In genomic region chr10:95262388-95262787, GRCm38 (mm10) we compare ENCODE assay signal across 10 mouse cellular contexts.
DNase-seq lines count a peak whose midpoint lies in the region; ATAC-seq and TF ChIP-seq lines count a peak whose summit lies in the region.
"Had no signal": no experiment of that assay in that cellular context is flagged by ENCODE, and none has a peak within 500 bp of the region (broad histone marks: within the 10 kb centered on the region; RNA-seq: fewer than 3 reads in every experiment).

No protein-coding gene starts in this region.

- DNase-seq in hindbrain, embryonic 10.5 days (ENCODE audit: low spot score): no peak
- DNase-seq in hindbrain, embryonic 14.5 days (ENCODE audit: low spot score): no peak
- no peak for DNase-seq in stomach, postnatal 0 days (ENCODE audit: low spot score)
- DNase-seq in liver, adult 2 months (ENCODE audit: extremely low read depth, low read depth, low spot score): no peak
- DNase-seq in urinary bladder, postnatal 14 days (ENCODE audit: low spot score): no peak
- DNase-seq in forebrain, embryonic 11.5 days (ENCODE audit: low spot score): no peak
- DNase-seq: cerebellum, adult 11 months had no signal

- H3K4me3 ChIP-seq in hindbrain, embryonic 10.5 days: no peak overlapping the region
- no peak overlapping the region for H3K4me3 ChIP-seq in hindbrain, embryonic 14.5 days (replicated peaks; ENCODE audit: low read length)
- no peak overlapping the region for H3K4me3 ChIP-seq in stomach, embryonic 14.5 days (ENCODE audit: low read depth, low read length)
- no peak overlapping the region for H3K4me3 ChIP-seq in stomach, postnatal 0 days (ENCODE audit: low read depth, low read length)
- no peak overlapping the region for H3K4me3 ChIP-seq in liver, adult 2 months (ENCODE audit: insufficient read depth, low read depth, low read length)
- no peak overlapping the region for H3K4me3 ChIP-seq in midbrain, embryonic 13.5 days (replicated peaks)
- no peak overlapping the region for H3K4me3 ChIP-seq in forebrain, embryonic 11.5 days (ENCODE audit: low read depth, low read length)
- H3K4me3 ChIP-seq: limb, embryonic 15.5 days had no signal

- H3K79me2 ChIP-seq in liver, adult 2 months (ENCODE audit: control insufficient read depth, insufficient read depth, low read length): peaks cover 7% of the 10 kb centered on the region; the same call in 1 of the 2 replicates

- 8% methylated on average over 11 of the region's 11 CpGs for WGBS in hindbrain, embryonic 10.5 days
- 27% methylated on average over 11 of the region's 11 CpGs for WGBS in hindbrain, embryonic 14.5 days
- 31% methylated on average over 11 of the region's 11 CpGs for WGBS in stomach, embryonic 14.5 days
- WGBS in stomach, postnatal 0 days: 61% methylated on average over 11 of the region's 11 CpGs
- WGBS in liver, adult 2 months: 64% methylated on average over 11 of the region's 11 CpGs
- 16% methylated on average over 11 of the region's 11 CpGs for WGBS in midbrain, embryonic 13.5 days
- 15% methylated on average over 11 of the region's 11 CpGs for WGBS in forebrain, embryonic 11.5 days

- H3K9ac ChIP-seq in hindbrain, embryonic 14.5 days: no peak overlapping the region
- no peak overlapping the region for H3K9ac ChIP-seq in stomach, embryonic 14.5 days (replicated peaks; ENCODE audit: low read depth, low read length)
- no peak overlapping the region for H3K9ac ChIP-seq in stomach, postnatal 0 days (ENCODE audit: low read length)
- peak overlapping the region; percentile 42; the same call in 1 of the 2 replicates for H3K9ac ChIP-seq in liver, adult 2 months (ENCODE audit: low read depth, low read length)
- no peak overlapping the region for H3K9ac ChIP-seq in midbrain, embryonic 13.5 days (replicated peaks)
- no peak overlapping the region for H3K9ac ChIP-seq in forebrain, embryonic 11.5 days (ENCODE audit: low read length)
- H3K9ac ChIP-seq: limb, embryonic 15.5 days had no signal

- no peaks in the 10 kb centered on the region for H3K36me3 ChIP-seq in hindbrain, embryonic 10.5 days
- H3K36me3 ChIP-seq in hindbrain, embryonic 14.5 days (replicated peaks; ENCODE audit: control insufficient read depth, insufficient read depth): no peaks in the 10 kb centered on the region
- H3K36me3 ChIP-seq in stomach, embryonic 14.5 days (ENCODE audit: control insufficient read depth, insufficient read depth, low read length): no peaks in the 10 kb centered on the region
- no peaks in the 10 kb centered on the region for H3K36me3 ChIP-seq in stomach, postnatal 0 days (ENCODE audit: control insufficient read depth, insufficient read depth, low read length)
- no peaks in the 10 kb centered on the region for H3K36me3 ChIP-seq in liver, adult 2 months (ENCODE audit: control insufficient read depth, insufficient read depth, low read length)
- H3K36me3 ChIP-seq in midbrain, embryonic 13.5 days: no peaks in the 10 kb centered on the region
- H3K36me3 ChIP-seq in forebrain, embryonic 11.5 days (ENCODE audit: control insufficient read depth, insufficient read depth, low read length): no peaks in the 10 kb centered on the region
- H3K36me3 ChIP-seq: limb, embryonic 15.5 days had no signal

- H3K9me3 ChIP-seq in hindbrain, embryonic 10.5 days: no peaks in the 10 kb centered on the region
- no peaks in the 10 kb centered on the region for H3K9me3 ChIP-seq in hindbrain, embryonic 14.5 days (ENCODE audit: control insufficient read depth, low read length)
- H3K9me3 ChIP-seq in stomach, embryonic 14.5 days (ENCODE audit: control insufficient read depth, low read depth, low read length): no peaks in the 10 kb centered on the region
- H3K9me3 ChIP-seq in stomach, postnatal 0 days (ENCODE audit: control insufficient read depth, low read length): no peaks in the 10 kb centered on the region
- H3K9me3 ChIP-seq in midbrain, embryonic 13.5 days: no peaks in the 10 kb centered on the region
- H3K9me3 ChIP-seq in forebrain, embryonic 11.5 days (ENCODE audit: control insufficient read depth, low read length): no peaks in the 10 kb centered on the region
- H3K9me3 ChIP-seq: limb, embryonic 15.5 days had no signal

- no peak for TF ChIP-seq POLR2A in liver, adult 2 months (IDR thresholded peaks at IDR 0.05; ENCODE audit: extremely low read depth, insufficient read depth, low read length)

- H3K27ac ChIP-seq in hindbrain, embryonic 10.5 days: peak overlapping the region; percentile 3; the same call in 1 of the 2 replicates
- no peak overlapping the region for H3K27ac ChIP-seq in hindbrain, embryonic 14.5 days
- H3K27ac ChIP-seq in stomach, embryonic 14.5 days (ENCODE audit: low read length): no peak overlapping the region
- no peak overlapping the region for H3K27ac ChIP-seq in stomach, postnatal 0 days (replicated peaks)
- H3K27ac ChIP-seq in liver, adult 2 months (replicated peaks; ENCODE audit: insufficient read depth, low read depth, low read length): peak overlapping the region; percentile 60
- no peak overlapping the region for H3K27ac ChIP-seq in midbrain, embryonic 13.5 days
- H3K27ac ChIP-seq in forebrain, embryonic 11.5 days (ENCODE audit: low read depth, low read length): no peak overlapping the region
- H3K27ac ChIP-seq: limb, embryonic 15.5 days had no signal

- no peak overlapping the region for H3K4me2 ChIP-seq in hindbrain, embryonic 14.5 days (replicated peaks)
- no peak overlapping the region for H3K4me2 ChIP-seq in stomach, embryonic 14.5 days (replicated peaks; ENCODE audit: low read depth, low read length)
- no peak overlapping the region for H3K4me2 ChIP-seq in stomach, postnatal 0 days (replicated peaks; ENCODE audit: low read depth)
- no peak overlapping the region for H3K4me2 ChIP-seq in midbrain, embryonic 13.5 days (replicated peaks)
- H3K4me2 ChIP-seq in forebrain, embryonic 11.5 days (ENCODE audit: low read depth, low read length, severe bottlenecking): no peak overlapping the region
- H3K4me2 ChIP-seq: limb, embryonic 15.5 days had no signal

- TF ChIP-seq EP300 in stomach, postnatal 0 days (optimal IDR thresholded peaks at IDR 0.05): no peak

- ATAC-seq in hindbrain, embryonic 14.5 days (ENCODE audit: low FRiP score): no peak
- ATAC-seq in stomach, embryonic 14.5 days (ENCODE audit: insufficient number of reproducible peaks, insufficient read depth, low FRiP score, low read depth): 0 out of 2 replicates have a peak, but pooled peaks have one; percentile 23
- no peak for ATAC-seq in stomach, postnatal 0 days (ENCODE audit: low FRiP score, low TSS enrichment)
- no peak for ATAC-seq in midbrain, embryonic 13.5 days
- no peak for ATAC-seq in forebrain, embryonic 11.5 days (replicated peaks; ENCODE audit: low FRiP score)

- no peak for TF ChIP-seq CTCF in stomach, postnatal 0 days (IDR thresholded peaks at IDR 0.05; ENCODE audit: low read depth)
- TF ChIP-seq CTCF in liver, adult 2 months (IDR thresholded peaks at IDR 0.05; ENCODE audit: low read depth, low read length): no peak

- H3K27me3 ChIP-seq in hindbrain, embryonic 10.5 days (ENCODE audit: insufficient read depth, poor library complexity, severe bottlenecking): peaks cover 43% of the 10 kb centered on the region
- H3K27me3 ChIP-seq in hindbrain, embryonic 14.5 days (ENCODE audit: control insufficient read depth, insufficient read depth, low read length): peaks cover 52% of the 10 kb centered on the region
- H3K27me3 ChIP-seq in stomach, embryonic 14.5 days (ENCODE audit: control insufficient read depth, insufficient read depth, low read length): no peaks in the 10 kb centered on the region
- no peaks in the 10 kb centered on the region for H3K27me3 ChIP-seq in stomach, postnatal 0 days (ENCODE audit: control insufficient read depth, insufficient read depth, low read length)
- no peaks in the 10 kb centered on the region for H3K27me3 ChIP-seq in liver, adult 2 months (ENCODE audit: control insufficient read depth, insufficient read depth, low read length)
- H3K27me3 ChIP-seq in midbrain, embryonic 13.5 days: peaks cover 39% of the 10 kb centered on the region
- peaks cover 4% of the 10 kb centered on the region for H3K27me3 ChIP-seq in forebrain, embryonic 11.5 days (ENCODE audit: control insufficient read depth, insufficient read depth, low read length)

- peaks cover 59% of the 10 kb centered on the region for H3K4me1 ChIP-seq in hindbrain, embryonic 10.5 days (replicated peaks)
- peaks cover 16% of the 10 kb centered on the region for H3K4me1 ChIP-seq in hindbrain, embryonic 14.5 days (replicated peaks; ENCODE audit: control insufficient read depth, insufficient read depth, low read length)
- H3K4me1 ChIP-seq in stomach, embryonic 14.5 days (ENCODE audit: control insufficient read depth, insufficient read depth, low read length): peaks cover 18% of the 10 kb centered on the region; the same call in 1 of the 2 replicates
- peaks cover 3% of the 10 kb centered on the region; the same call in 1 of the 2 replicates for H3K4me1 ChIP-seq in stomach, postnatal 0 days (replicated peaks; ENCODE audit: control insufficient read depth, insufficient read depth)
- peaks cover 10% of the 10 kb centered on the region for H3K4me1 ChIP-seq in liver, adult 2 months (ENCODE audit: control insufficient read depth, insufficient read depth, low read length)
- peaks cover 46% of the 10 kb centered on the region for H3K4me1 ChIP-seq in midbrain, embryonic 13.5 days (replicated peaks)
- peaks cover 11% of the 10 kb centered on the region for H3K4me1 ChIP-seq in forebrain, embryonic 11.5 days (replicated peaks; ENCODE audit: control insufficient read depth, insufficient read depth, low read length)

Comparison
In these comparisons a context has a peak if more than half of its experiments do, and no peak if none do; other contexts are left out.
1. H3K27ac ChIP-seq: peak in hindbrain, embryonic 10.5 days (single experiment) and liver, adult 2 months (single experiment); none in hindbrain, embryonic 14.5 days (single experiment), stomach, embryonic 14.5 days (single experiment), stomach, postnatal 0 days (single experiment), midbrain, embryonic 13.5 days (single experiment) and forebrain, embryonic 11.5 days (single experiment).